ENCODE assay signal across 11 mouse cellular contexts in genomic region chr8:12928033-12928432, GRCm38 (mm10). TPM values are rescaled to one million over a fixed set of nuclear protein-coding genes. Genes with fewer than 3 reads are reported as not detected.
DNase-seq lines count a peak whose midpoint lies in the region; ATAC-seq and TF ChIP-seq lines count a peak whose summit lies in the region.
"Had no signal": no experiment of that assay in that cellular context is flagged by ENCODE, and none has a peak within 500 bp of the region (broad histone marks: within the 10 kb centered on the region; RNA-seq: fewer than 3 reads in every experiment).

No protein-coding gene starts in this region.

- no peak for TF ChIP-seq CTCF in intestine, postnatal 0 days (IDR thresholded peaks at IDR 0.05; ENCODE audit: low read depth)

- no peak overlapping the region for H3K4me3 ChIP-seq in heart, embryonic 16.5 days (ENCODE audit: low read length)
- no peak overlapping the region for H3K4me3 ChIP-seq in heart, embryonic 12.5 days
- no peak overlapping the region for H3K4me3 ChIP-seq in lung, embryonic 15.5 days
- no peak overlapping the region for H3K4me3 ChIP-seq in intestine, postnatal 0 days (ENCODE audit: low read depth, low read length)
- H3K4me3 ChIP-seq: embryonic facial prominence, embryonic 15.5 days; liver, embryonic 15.5 days had no signal

- H3K36me3 ChIP-seq in heart, embryonic 16.5 days (ENCODE audit: control insufficient read depth, insufficient read depth): no peaks in the 10 kb centered on the region
- no peaks in the 10 kb centered on the region for H3K36me3 ChIP-seq in heart, embryonic 12.5 days
- no peaks in the 10 kb centered on the region for H3K36me3 ChIP-seq in lung, embryonic 15.5 days
- no peaks in the 10 kb centered on the region for H3K36me3 ChIP-seq in intestine, postnatal 0 days (ENCODE audit: control insufficient read depth, insufficient read depth)
- H3K36me3 ChIP-seq: embryonic facial prominence, embryonic 15.5 days; liver, embryonic 15.5 days had no signal

- H3K4me1 ChIP-seq in heart, embryonic 16.5 days (ENCODE audit: control insufficient read depth, insufficient read depth, low read length): no peaks in the 10 kb centered on the region
- peaks cover 9% of the 10 kb centered on the region for H3K4me1 ChIP-seq in heart, embryonic 12.5 days (replicated peaks)
- H3K4me1 ChIP-seq in lung, embryonic 15.5 days: peaks cover 48% of the 10 kb centered on the region
- 0 out of 2 replicates have a peak, but pooled peaks cover 2% of the 10 kb centered on the region for H3K4me1 ChIP-seq in intestine, postnatal 0 days (replicated peaks; ENCODE audit: control insufficient read depth, insufficient read depth, low read length)
- H3K4me1 ChIP-seq: embryonic facial prominence, embryonic 15.5 days; liver, embryonic 15.5 days had no signal

- no peak for DNase-seq in lung, adult 18-20 months
- DNase-seq in cerebellum, adult 8-10 months: peak; percentile 65
- no peak for DNase-seq in adrenal gland, adult 2 months
- DNase-seq in urinary bladder, postnatal 10 days (ENCODE audit: low spot score): no peak

- 0 out of 2 replicates have a peak, but pooled peaks cover 2% of the 10 kb centered on the region for H3K27me3 ChIP-seq in heart, embryonic 16.5 days (ENCODE audit: control insufficient read depth, insufficient read depth, low read length)
- peaks cover 18% of the 10 kb centered on the region; the same call in 1 of the 2 replicates for H3K27me3 ChIP-seq in heart, embryonic 12.5 days (replicated peaks)
- H3K27me3 ChIP-seq in lung, embryonic 15.5 days: no peaks in the 10 kb centered on the region
- no peaks in the 10 kb centered on the region for H3K27me3 ChIP-seq in intestine, postnatal 0 days (replicated peaks; ENCODE audit: control insufficient read depth, insufficient read depth, low read length)
- H3K27me3 ChIP-seq: embryonic facial prominence, embryonic 15.5 days had no signal

- no peak overlapping the region for H3K27ac ChIP-seq in heart, embryonic 16.5 days (ENCODE audit: low read length)
- no peak overlapping the region for H3K27ac ChIP-seq in heart, embryonic 12.5 days (ENCODE audit: poor library complexity, severe bottlenecking)
- no peak overlapping the region for H3K27ac ChIP-seq in lung, embryonic 15.5 days
- no peak overlapping the region for H3K27ac ChIP-seq in intestine, postnatal 0 days (ENCODE audit: low read depth, low read length)
- H3K27ac ChIP-seq: embryonic facial prominence, embryonic 15.5 days; liver, embryonic 15.5 days had no signal

- H3K4me2 ChIP-seq in heart, embryonic 16.5 days (ENCODE audit: low read depth, low read length): peak overlapping the region; percentile 28
- H3K4me2 ChIP-seq in heart, embryonic 12.5 days: no peak overlapping the region
- H3K4me2 ChIP-seq in lung, embryonic 15.5 days: peak overlapping the region; percentile 26; the same call in 1 of the 2 replicates
- peak overlapping the region; percentile 40 for H3K4me2 ChIP-seq in intestine, postnatal 0 days (replicated peaks; ENCODE audit: low read depth)
- H3K4me2 ChIP-seq: embryonic facial prominence, embryonic 15.5 days; liver, embryonic 15.5 days had no signal

- ATAC-seq in heart, embryonic 16.5 days (replicated peaks; ENCODE audit: extremely low read depth, insufficient read depth, low FRiP score): no peak
- ATAC-seq in heart, embryonic 12.5 days (ENCODE audit: insufficient number of reproducible peaks, low FRiP score): no peak
- no peak for ATAC-seq in lung, embryonic 15.5 days (ENCODE audit: borderline replicate concordance, extremely low read depth, low FRiP score, low TSS enrichment)
- ATAC-seq in intestine, postnatal 0 days: no peak

- H3K9ac ChIP-seq in heart, embryonic 16.5 days (ENCODE audit: low read length): no peak overlapping the region
- H3K9ac ChIP-seq in heart, embryonic 12.5 days: no peak overlapping the region
- H3K9ac ChIP-seq in lung, embryonic 15.5 days: no peak overlapping the region
- H3K9ac ChIP-seq in intestine, postnatal 0 days (ENCODE audit: low read depth, low read length): no peak overlapping the region
- H3K9ac ChIP-seq: embryonic facial prominence, embryonic 15.5 days; liver, embryonic 15.5 days had no signal

- 85% methylated on average over 8 of the region's 8 CpGs for WGBS in heart, embryonic 16.5 days
- 82% methylated on average over 8 of the region's 8 CpGs for WGBS in heart, embryonic 12.5 days
- 83% methylated on average over 8 of the region's 8 CpGs for WGBS in lung, embryonic 15.5 days
- WGBS in intestine, postnatal 0 days: 79% methylated on average over 8 of the region's 8 CpGs

- H3K9me3 ChIP-seq in heart, embryonic 16.5 days (replicated peaks; ENCODE audit: control insufficient read depth, low read length): no peaks in the 10 kb centered on the region
- H3K9me3 ChIP-seq in heart, embryonic 12.5 days (replicated peaks): 0 out of 2 replicates have a peak, but pooled peaks cover 7% of the 10 kb centered on the region
- H3K9me3 ChIP-seq in lung, embryonic 15.5 days: no peaks in the 10 kb centered on the region
- H3K9me3 ChIP-seq in intestine, postnatal 0 days (ENCODE audit: control insufficient read depth): no peaks in the 10 kb centered on the region
- H3K9me3 ChIP-seq: embryonic facial prominence, embryonic 15.5 days; liver, embryonic 15.5 days had no signal

RNA-seq across cellular contexts. Expression of gene Mcf2l, which starts 54.4 kb away (rescaled TPM):
- 11.0 and 11.1 TPM in 2 replicates for polyA plus RNA-seq in heart, embryonic 16.5 days (2015; fragmentation: Nextera tagmentation; extraction: Ambion mirVana)
- 11.4 and 11.5 TPM in 2 replicates for polyA plus RNA-seq in heart, embryonic 12.5 days (2016; fragmentation: Nextera tagmentation; extraction: Ambion mirVana)
- polyA plus RNA-seq in lung, embryonic 15.5 days (2015; fragmentation: Nextera tagmentation; extraction: Ambion mirVana): 11.5 and 12.0 TPM in 2 replicates
- 5.7 and 6.7 TPM in 2 replicates for polyA plus RNA-seq in intestine, postnatal 0 days (2015; fragmentation: Nextera tagmentation; extraction: Ambion mirVana)
- total RNA-seq in adrenal gland, adult 2 months (2021): 10 to 100 TPM; 24.0 to 25.4 TPM
- 9.6 and 12.4 TPM in 2 replicates for polyA plus RNA-seq in adrenal gland, adult 2 months (2012; rRNA removed)
- total RNA-seq: CH12.LX had no signal
